Mouse (Mus musculus) G1E (cell line): ENCODE results near the gene Cdk13.

Experiments
- CTCF ChIP-seq: IDR thresholded peaks from 2 replicates; pipeline ENCODE4 v1.5.1; 2012; ENCODE audit warnings: low read depth, low read length, inconsistent platforms, mixed read lengths
- POLR2AphosphoS5 ChIP-seq: IDR thresholded peaks from 2 replicates; pipeline ENCODE4 v1.6.1; 2012; ENCODE audit warnings: low read depth, low read length, inconsistent platforms; ENCODE audit not compliant: insufficient replicate concordance

- TF ChIP-seq POLR2AphosphoS5 (no peak), CTCF (no peak)
Measured at GRCm38 (mm10) chr13:17708784-17709311, 96.0 kb downstream of the Cdk13 start.
